Mouse (Mus musculus) layer of hippocampus, adult 2 months (tissue): ENCODE results near the gene Rhoj. TPM values are rescaled to one million over a fixed set of nuclear protein-coding genes. Genes with fewer than 3 reads are reported as not detected.
"Not testable (repeated sequence)": the region's sequence is repeated elsewhere in the genome, so short reads cannot be mapped to it uniquely, and the experiment has no call there.

ENCODE experiments used
- DNase-seq, 2 experiments: peaks; one replicate each; pipeline ENCODE4 v3.0.0; 2022; ENCODE audit warnings: low spot score in 2 of 2
- H3K27ac ChIP-seq: fragments of 200-600 bp; 2 replicates; pipeline ENCODE4 v1.8.1; 2022
- H3K4me3 ChIP-seq: fragments of 200-600 bp; 2 replicates; pipeline ENCODE4 v1.8.1; 2022; ENCODE audit warnings: mild to moderate bottlenecking
- CTCF ChIP-seq: fragments of 200-600 bp; conservative IDR thresholded peaks from 2 replicates; pipeline ENCODE4 v1.8.1; 2022; ENCODE audit warnings: antibody characterized with exemption, mild to moderate bottlenecking, moderate library complexity
- total RNA-seq, 2 experiments: library from RNA; stranded (reverse); gene quantifications; 2 replicates each; pipeline ENCODE4 v1.2.3; 2021

Gene Rhoj
- total RNA-seq, 2 experiments from 2014 or later, result 4.1 to 4.8 TPM

DNA sequence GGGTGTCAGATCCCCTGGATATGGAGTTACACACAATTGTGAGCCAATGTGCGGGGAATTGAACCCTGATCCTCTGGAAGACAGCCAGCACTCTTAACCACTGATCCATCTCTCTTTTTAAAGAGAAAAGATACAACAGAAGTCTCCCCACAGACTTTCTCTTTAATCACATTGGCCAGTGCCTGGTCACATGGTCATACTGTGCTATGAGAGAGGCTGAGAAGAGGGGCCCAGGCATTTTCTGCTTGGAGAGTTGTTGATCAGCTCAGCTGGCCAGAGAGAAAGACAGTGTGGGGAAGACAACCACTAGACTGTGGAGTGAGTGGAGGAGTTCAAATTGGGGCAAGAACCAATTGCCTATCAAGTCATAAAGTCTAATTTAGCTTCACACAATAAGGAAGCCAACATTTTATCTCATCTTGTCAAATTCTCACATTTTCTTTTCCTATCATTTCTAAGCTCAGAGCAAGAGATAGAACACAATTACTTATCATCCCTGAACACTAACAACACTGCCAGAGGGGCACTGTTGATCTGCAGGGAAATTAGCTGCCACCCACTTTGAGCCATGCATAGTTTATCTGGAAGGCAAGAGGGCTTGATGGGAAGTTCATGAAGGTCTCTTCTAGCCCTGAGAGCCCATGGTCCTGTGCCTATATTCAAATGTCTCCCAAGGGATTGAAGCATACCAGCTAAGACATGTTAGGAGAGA, 121.7 kb downstream of the Rhoj start:
- no peak for TF ChIP-seq CTCF
- Histone ChIP-seq H3K27ac (no peak overlapping the region), H3K4me3 (no peak overlapping the region)
- no peak for DNase-seq

DNA sequence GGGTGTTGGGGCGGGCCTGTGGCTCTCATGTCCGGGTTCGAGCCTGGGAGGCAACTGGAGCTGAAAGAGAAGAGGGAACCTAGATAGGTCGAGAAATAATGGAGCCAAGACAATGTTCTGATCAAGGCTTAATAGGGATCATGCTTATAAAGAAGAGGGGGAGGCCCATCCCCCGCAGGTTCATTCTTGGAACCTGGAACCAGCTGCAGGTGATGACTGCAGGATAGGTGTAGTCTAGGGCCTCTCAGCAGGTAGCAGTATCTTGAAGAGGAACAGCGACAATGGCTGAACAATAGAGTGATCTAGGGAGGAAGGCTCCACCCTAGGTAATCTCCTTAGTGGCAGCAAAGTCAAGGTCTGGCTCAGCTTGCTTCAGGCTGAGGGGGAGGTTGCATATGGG, 124.3 kb downstream of the Rhoj start:
- H3K4me3 ChIP-seq, H3K27ac ChIP-seq: not testable (repeated sequence)

DNA sequence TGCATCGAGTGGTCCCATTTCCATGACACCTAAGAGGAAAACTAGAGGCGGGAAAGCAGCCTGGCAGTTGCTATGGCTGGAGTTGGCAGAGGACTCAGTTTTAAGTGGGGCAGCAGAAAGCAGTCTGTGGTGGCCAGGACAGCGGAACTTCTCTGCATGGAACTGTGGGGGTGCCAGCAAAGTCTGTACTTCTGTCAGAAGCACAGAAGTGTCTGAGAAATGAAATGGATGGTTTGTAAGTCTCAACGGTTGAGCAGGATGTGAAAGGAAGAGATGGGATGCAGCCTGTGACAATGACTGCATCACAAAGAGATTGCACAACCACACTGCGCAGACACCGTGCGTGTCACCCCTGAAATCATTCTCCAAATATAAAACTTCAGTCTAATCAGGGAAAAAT, 138.1 kb downstream of the Rhoj start:
- no peak for TF ChIP-seq CTCF
- Histone ChIP-seq H3K4me3 (no peak overlapping the region), H3K27ac (peak overlapping the region; percentile 32; the same call in 1 of the 2 replicates)
- DNase-seq, result no peak

More for the DNA sequence above, 124.3 kb downstream of the Rhoj start:
- not testable (repeated sequence) for DNase-seq

DNA sequence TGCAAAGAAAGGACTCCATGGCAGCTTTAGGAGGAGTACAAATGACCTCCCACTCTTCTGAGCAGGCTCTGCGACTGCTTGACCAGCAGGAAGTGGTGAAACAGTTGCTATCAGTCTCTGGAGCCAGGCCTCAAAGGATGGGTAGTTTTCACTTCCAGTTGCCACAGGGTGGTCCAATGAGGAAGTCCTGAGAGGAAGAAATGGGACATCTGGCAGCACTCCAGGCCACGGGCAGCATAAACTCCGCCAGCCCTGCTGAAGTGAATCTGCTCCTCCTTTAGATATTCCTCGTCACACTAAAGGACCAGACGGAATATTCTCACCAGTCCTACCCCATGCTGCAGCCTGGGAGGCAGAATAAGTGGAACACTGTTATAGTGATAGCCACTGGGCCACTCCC, 140.8 kb downstream of the Rhoj start:
- H3K4me3 ChIP-seq, result no peak overlapping the region
- H3K27ac ChIP-seq, result no peak overlapping the region
- TF ChIP-seq CTCF, result no peak
- no peak for DNase-seq

DNA sequence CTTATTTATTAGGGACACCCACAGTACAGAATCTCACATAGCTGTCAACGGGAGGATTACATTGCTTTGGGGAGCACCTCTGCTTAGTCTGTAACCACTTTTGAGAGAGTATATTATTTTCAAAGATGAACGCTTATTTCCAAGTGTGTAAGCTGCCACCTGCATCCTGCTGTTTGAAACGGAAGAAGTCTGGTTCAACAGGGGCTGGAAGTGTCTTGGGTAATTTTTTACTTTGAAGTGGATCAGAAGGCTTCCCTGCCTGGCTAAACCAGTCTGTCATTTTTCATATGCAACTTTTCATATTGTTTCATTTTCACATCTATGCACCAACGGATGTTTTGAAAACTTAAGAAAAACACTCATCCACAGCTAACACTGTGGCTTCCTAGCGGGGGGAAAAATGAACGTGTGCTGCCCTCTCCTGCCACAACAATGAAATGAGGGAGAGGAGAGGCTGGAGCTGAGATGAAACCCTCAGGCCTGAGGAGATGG, 141.4 kb downstream of the Rhoj start:
- no peak for DNase-seq
- Histone ChIP-seq H3K27ac (peak overlapping the region; percentile 7; the same call in 1 of the 2 replicates), H3K4me3 (no peak overlapping the region)
- peak; percentile 78 for TF ChIP-seq CTCF

DNA sequence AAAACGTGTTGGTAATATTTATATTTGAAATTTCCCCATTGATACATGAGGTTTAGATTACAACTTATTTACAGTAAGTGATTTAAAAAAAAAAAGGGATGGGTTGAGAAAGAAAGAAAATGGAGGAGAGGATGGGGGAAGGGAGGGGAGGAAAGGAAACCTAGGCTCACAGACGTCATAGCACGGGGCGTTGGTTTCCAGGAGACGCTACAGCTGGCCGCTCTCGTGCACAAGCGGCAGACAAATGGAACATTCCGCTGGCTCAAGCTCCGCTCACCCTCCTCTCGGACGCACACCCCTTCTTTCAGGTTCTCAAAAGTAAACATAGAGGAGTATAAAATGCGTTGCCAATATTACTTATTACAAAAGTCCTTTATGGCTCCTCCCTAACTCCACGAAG, 141.9 kb downstream of the Rhoj start:
- Histone ChIP-seq H3K4me3 (no peak overlapping the region), H3K27ac (peak overlapping the region; percentile 7; the same call in 1 of the 2 replicates)
- no peak for DNase-seq
- no peak for TF ChIP-seq CTCF

DNA sequence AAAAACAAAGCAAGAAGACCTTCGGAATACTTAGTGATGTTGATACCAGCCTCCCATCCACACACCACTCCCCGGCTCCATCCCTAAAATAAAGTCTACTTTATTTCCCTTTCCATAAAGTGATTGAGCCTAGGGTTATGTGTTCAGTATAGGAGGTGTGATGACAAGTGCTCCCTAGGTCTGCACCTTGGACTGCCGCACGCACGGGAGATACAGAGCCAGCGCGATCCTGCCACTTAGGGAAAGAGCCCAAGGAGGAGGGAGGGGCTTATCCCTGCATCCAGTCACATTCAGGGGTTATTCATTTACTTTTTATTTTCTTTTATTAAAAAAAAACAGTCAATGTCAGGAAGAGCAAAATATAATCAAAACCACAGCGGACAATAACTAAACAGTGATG, 142.5 kb downstream of the Rhoj start:
- no peak for TF ChIP-seq CTCF
- no peak overlapping the region for H3K27ac ChIP-seq
- no peak overlapping the region for H3K4me3 ChIP-seq
- no peak for DNase-seq

Other genes with a start within 250 kb of the Rhoj start
- gene Kcnh5, start 131.0 kb upstream of the Rhoj start, total RNA-seq, result 10 to 100 TPM; 13.9 to 14.3 TPM
- not detected for gene Gphb5, start 108.5 kb downstream of the Rhoj start, total RNA-seq